10 mouse cellular contexts compared by ENCODE assay signal in the genomic region with DNA sequence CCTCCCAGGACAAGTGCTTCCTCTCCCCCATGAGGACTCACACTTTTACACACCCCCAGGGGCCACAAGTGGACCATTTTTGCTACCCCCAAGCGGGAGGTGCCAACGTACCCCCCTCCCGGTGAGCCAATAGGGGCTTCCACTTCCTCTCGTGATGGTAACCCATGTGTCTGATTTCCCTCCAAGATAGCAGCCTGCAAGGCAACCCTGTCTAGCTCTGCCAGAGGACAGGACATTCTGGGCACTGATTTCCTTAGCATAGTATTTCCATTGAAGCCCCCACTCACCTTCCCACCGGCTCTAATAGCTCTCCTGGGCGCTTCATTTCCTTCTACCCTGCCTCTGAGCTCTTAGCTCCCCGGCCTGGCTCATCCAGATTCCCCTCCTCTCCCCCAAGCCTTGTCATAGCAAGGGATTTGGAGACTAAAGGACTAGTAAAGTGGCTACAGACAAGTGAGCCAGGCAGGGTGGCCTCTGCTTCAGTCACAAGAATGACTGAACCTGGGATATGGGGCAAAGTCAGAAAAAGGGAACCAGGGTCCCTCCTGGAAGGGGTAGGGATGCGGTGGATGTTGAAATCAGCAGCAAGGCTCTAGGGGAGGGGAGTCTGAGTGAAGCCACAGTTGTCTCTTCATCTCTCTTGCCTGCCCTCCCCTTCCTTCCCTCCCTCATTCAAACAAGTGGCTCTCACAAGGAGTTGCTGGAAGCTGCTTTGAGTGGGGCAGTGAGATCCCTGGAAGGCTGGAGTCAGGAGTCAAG. TPM values are rescaled to one million over a fixed set of nuclear protein-coding genes. Genes with fewer than 3 reads are reported as not detected.
DNase-seq lines count a peak whose midpoint lies in the region; ATAC-seq and TF ChIP-seq lines count a peak whose summit lies in the region.
"Had no signal": no experiment of that assay in that cellular context is flagged by ENCODE, and none has a peak within 500 bp of the region (broad histone marks: within the 10 kb centered on the region; RNA-seq: fewer than 3 reads in every experiment).

No protein-coding gene starts in this region.

- H3K4me3 ChIP-seq in liver, embryonic 11.5 days (ENCODE audit: low read depth, low read length): peak overlapping the region; percentile 49
- peak overlapping the region; percentile 32 for H3K4me3 ChIP-seq in forebrain, postnatal 0 days (ENCODE audit: low read depth, low read length)
- H3K4me3 ChIP-seq in liver, embryonic 14.5 days (ENCODE audit: insufficient read depth in 1 of 2, low read depth in 2 of 2, low read length in 2 of 2): no peak overlapping the region
- H3K4me3 ChIP-seq in olfactory bulb, adult 2 months (ENCODE audit: insufficient read depth, low read depth, low read length): peak overlapping the region; percentile 36
- H3K4me3 ChIP-seq in thymus, adult 2 months (ENCODE audit: control insufficient read depth, insufficient read depth, low read length): no peak overlapping the region

- DNase-seq in liver, embryonic 11.5 days (ENCODE audit: low spot score): peak; percentile 51
- DNase-seq in liver: no peak
- no peak for DNase-seq in forebrain, postnatal 0 days
- no peak for DNase-seq in liver, embryonic 14.5 days (ENCODE audit: low read depth in 3 of 3, low spot score in 3 of 3)
- no peak for DNase-seq in urinary bladder, postnatal 25 days (ENCODE audit: low spot score)
- no peak for DNase-seq in thymus, adult 2 months
- DNase-seq in adrenal gland, postnatal 36 days: no peak
- DNase-seq: gastrocnemius, postnatal 25 days; layer of hippocampus, postnatal 36 days had no signal

- no peak overlapping the region for H3K27ac ChIP-seq in liver, embryonic 11.5 days (ENCODE audit: low read depth, low read length)
- H3K27ac ChIP-seq in forebrain, postnatal 0 days (ENCODE audit: low read depth, low read length): no peak overlapping the region
- no peak overlapping the region for H3K27ac ChIP-seq in liver, embryonic 14.5 days
- no peak overlapping the region for H3K27ac ChIP-seq in olfactory bulb, adult 2 months (ENCODE audit: insufficient read depth, low read depth, low read length)
- no peak overlapping the region for H3K27ac ChIP-seq in thymus, adult 2 months (ENCODE audit: control insufficient read depth, insufficient read depth, low read length)

- H3K4me1 ChIP-seq in liver, embryonic 11.5 days (replicated peaks; ENCODE audit: control insufficient read depth, insufficient read depth, low read length): peaks cover 67% of the 10 kb centered on the region
- peaks cover 20% of the 10 kb centered on the region for H3K4me1 ChIP-seq in forebrain, postnatal 0 days (ENCODE audit: insufficient read depth)
- H3K4me1 ChIP-seq in liver, embryonic 14.5 days (replicated peaks; ENCODE audit: control insufficient read depth in 2 of 2, insufficient read depth in 2 of 2, low read length in 1 of 2): peaks cover 25 to 33% of the 10 kb centered on the region in 2 experiments
- H3K4me1 ChIP-seq in olfactory bulb, adult 2 months (ENCODE audit: control insufficient read depth, insufficient read depth, low read length): peaks cover 89% of the 10 kb centered on the region
- H3K4me1 ChIP-seq in thymus, adult 2 months (replicated peaks; ENCODE audit: control insufficient read depth, insufficient read depth, low read length): no peaks in the 10 kb centered on the region

- no peak for TF ChIP-seq POLR2A in olfactory bulb, adult 2 months (IDR thresholded peaks at IDR 0.05; ENCODE audit: insufficient read depth, low read depth, low read length)
- no peak for TF ChIP-seq POLR2A in thymus, adult 2 months (IDR thresholded peaks at IDR 0.05; ENCODE audit: control insufficient read depth, extremely low read depth, insufficient read depth, low read length, poor library complexity)

- ATAC-seq in liver, embryonic 11.5 days (replicated peaks; ENCODE audit: low FRiP score): no peak
- ATAC-seq in forebrain, postnatal 0 days: no peak
- ATAC-seq in liver, embryonic 14.5 days (ENCODE audit: insufficient read depth): no peak

- H3K4me2 ChIP-seq in liver, embryonic 11.5 days: peak overlapping the region; percentile 73
- H3K4me2 ChIP-seq in forebrain, postnatal 0 days (ENCODE audit: low read depth): peak overlapping the region; percentile 58
- peak overlapping the region; percentile 63 for H3K4me2 ChIP-seq in liver, embryonic 14.5 days (ENCODE audit: low read depth)

- WGBS in liver, embryonic 11.5 days: 3% methylated on average over 8 of the region's 8 CpGs
- WGBS in forebrain, postnatal 0 days: 10% methylated on average over 8 of the region's 8 CpGs
- WGBS in liver, embryonic 14.5 days (ENCODE audit: insufficient replicate concordance): 3% methylated on average over 8 of the region's 8 CpGs
- WGBS in olfactory bulb, adult 2 months: 30% methylated on average over 8 of the region's 8 CpGs
- 8% methylated on average over 8 of the region's 8 CpGs for WGBS in thymus, adult 2 months

- TF ChIP-seq EP300 in liver, embryonic 14.5 days (IDR thresholded peaks at IDR 0.05; ENCODE audit: low read depth): no peak

- no peaks in the 10 kb centered on the region for H3K36me3 ChIP-seq in liver, embryonic 11.5 days (ENCODE audit: control insufficient read depth, insufficient read depth, low read length)
- H3K36me3 ChIP-seq in forebrain, postnatal 0 days (ENCODE audit: insufficient read depth): no peaks in the 10 kb centered on the region
- no peaks in the 10 kb centered on the region for H3K36me3 ChIP-seq in liver, embryonic 14.5 days (replicated peaks; ENCODE audit: control insufficient read depth, insufficient read depth, low read depth)
- no peaks in the 10 kb centered on the region for H3K36me3 ChIP-seq in thymus, adult 2 months (ENCODE audit: control insufficient read depth, insufficient read depth, low read length)

- H3K9me3 ChIP-seq in liver, embryonic 11.5 days (ENCODE audit: control insufficient read depth, low read length): no peaks in the 10 kb centered on the region
- no peaks in the 10 kb centered on the region for H3K9me3 ChIP-seq in forebrain, postnatal 0 days (ENCODE audit: low read length)
- no peaks in the 10 kb centered on the region for H3K9me3 ChIP-seq in liver, embryonic 14.5 days (ENCODE audit: control insufficient read depth, low read length)

- peaks cover 76% of the 10 kb centered on the region for H3K27me3 ChIP-seq in liver, embryonic 11.5 days (replicated peaks; ENCODE audit: control insufficient read depth, insufficient read depth, low read length)
- peaks cover 41% of the 10 kb centered on the region for H3K27me3 ChIP-seq in forebrain, postnatal 0 days (ENCODE audit: insufficient read depth, low read length)
- peaks cover 72% of the 10 kb centered on the region for H3K27me3 ChIP-seq in liver, embryonic 14.5 days (ENCODE audit: control insufficient read depth, insufficient read depth, low read length)
- peaks cover 27% of the 10 kb centered on the region; the same call in 1 of the 2 replicates for H3K27me3 ChIP-seq in thymus, adult 2 months (ENCODE audit: control insufficient read depth, insufficient read depth, low read length)

- no peak for TF ChIP-seq CTCF in forebrain, postnatal 0 days (IDR thresholded peaks at IDR 0.05; ENCODE audit: low read depth)
- TF ChIP-seq CTCF in liver, embryonic 14.5 days (IDR thresholded peaks at IDR 0.05; ENCODE audit: low read depth): no peak
- TF ChIP-seq CTCF in olfactory bulb, adult 2 months (IDR thresholded peaks at IDR 0.05; ENCODE audit: insufficient read depth, low read depth, low read length): no peak
- TF ChIP-seq CTCF in thymus, adult 2 months (IDR thresholded peaks at IDR 0.05; ENCODE audit: borderline replicate concordance, control insufficient read depth, extremely low read depth, insufficient read depth, low read length, poor library complexity): no peak

- H3K9ac ChIP-seq in liver, embryonic 11.5 days (ENCODE audit: low read depth, low read length): 0 out of 2 replicates have a peak overlapping the region, but pooled peaks have one; percentile 50
- no peak overlapping the region for H3K9ac ChIP-seq in forebrain, postnatal 0 days
- H3K9ac ChIP-seq in liver, embryonic 14.5 days (replicated peaks): no peak overlapping the region

RNA-seq across cellular contexts. Expression of a gene that starts 0.7 kb away (rescaled TPM):
- 0.56 and 0.65 TPM in 2 replicates for polyA plus RNA-seq in liver, embryonic 11.5 days (2014; fragmentation: Nextera tagmentation; extraction: Ambion mirVana)
- total RNA-seq in forebrain, postnatal 0 days (2014; rRNA removed): 21.2 and 21.4 TPM in 2 replicates
- 6.3 and 7.7 TPM in 2 replicates for polyA plus RNA-seq in forebrain, postnatal 0 days (2015; fragmentation: Nextera tagmentation; extraction: Ambion mirVana)
- polyA plus RNA-seq in liver, embryonic 14.5 days (2012; rRNA removed): 0.03 TPM in 2 replicates
- polyA plus RNA-seq in liver, embryonic 14.5 days (2014; fragmentation: Nextera tagmentation; extraction: Ambion mirVana): not detected in 2 replicates
- not detected in 2 replicates for polyA plus RNA-seq in olfactory bulb, adult 2 months (2012; ENCODE audit: insufficient read depth, insufficient read length, low replicate concordance, missing spikeins)
- 0.05 TPM in 2 replicates for polyA plus RNA-seq in thymus, adult 2 months (2012; rRNA removed)
- total RNA-seq in adrenal gland, postnatal 36 days (2021): 1 to 10 TPM; 3.1 to 4.8 TPM
- total RNA-seq: gastrocnemius, postnatal 25 days had no signal

RNA-seq across cellular contexts. Expression of a gene that starts 13.8 kb away (rescaled TPM):
- polyA plus RNA-seq in liver, embryonic 11.5 days (2014; fragmentation: Nextera tagmentation; extraction: Ambion mirVana): 64.0 and 69.1 TPM in 2 replicates
- 57.3 and 68.3 TPM in 2 replicates for total RNA-seq in forebrain, postnatal 0 days (2014; rRNA removed)
- polyA plus RNA-seq in forebrain, postnatal 0 days (2015; fragmentation: Nextera tagmentation; extraction: Ambion mirVana): 64.0 and 64.9 TPM in 2 replicates
- 34.3 and 38.2 TPM in 2 replicates for polyA plus RNA-seq in liver, embryonic 14.5 days (2012; rRNA removed)
- polyA plus RNA-seq in liver, embryonic 14.5 days (2014; fragmentation: Nextera tagmentation; extraction: Ambion mirVana): 22.8 and 31.1 TPM in 2 replicates
- not detected in 2 replicates for polyA plus RNA-seq in olfactory bulb, adult 2 months (2012; ENCODE audit: insufficient read depth, insufficient read length, low replicate concordance, missing spikeins)
- 102 and 128 TPM in 2 replicates for polyA plus RNA-seq in thymus, adult 2 months (2012; rRNA removed)
- total RNA-seq in adrenal gland, postnatal 36 days (2021): 10 to 100 TPM; 58.7 to 72.1 TPM

RNA-seq across cellular contexts. Expression of a gene that starts 29.6 kb away (rescaled TPM):
- 17.7 and 17.9 TPM in 2 replicates for polyA plus RNA-seq in liver, embryonic 11.5 days (2014; fragmentation: Nextera tagmentation; extraction: Ambion mirVana)
- total RNA-seq in forebrain, postnatal 0 days (2014; rRNA removed): 65.9 and 80.4 TPM in 2 replicates
- 55.5 and 56.8 TPM in 2 replicates for polyA plus RNA-seq in forebrain, postnatal 0 days (2015; fragmentation: Nextera tagmentation; extraction: Ambion mirVana)
- 5.0 and 5.2 TPM in 2 replicates for polyA plus RNA-seq in liver, embryonic 14.5 days (2012; rRNA removed)
- polyA plus RNA-seq in liver, embryonic 14.5 days (2014; fragmentation: Nextera tagmentation; extraction: Ambion mirVana): 2.8 and 3.6 TPM in 2 replicates
- not detected in 2 replicates for polyA plus RNA-seq in olfactory bulb, adult 2 months (2012; ENCODE audit: insufficient read depth, insufficient read length, low replicate concordance, missing spikeins)
- 38.7 and 43.7 TPM in 2 replicates for polyA plus RNA-seq in thymus, adult 2 months (2012; rRNA removed)
- total RNA-seq in adrenal gland, postnatal 36 days (2021): 10 to 100 TPM; 55.3 to 63.1 TPM

RNA-seq across cellular contexts. Expression of a gene that starts 29.8 kb away (rescaled TPM):
- 0.15 and 0.26 TPM in 2 replicates for polyA plus RNA-seq in liver, embryonic 11.5 days (2014; fragmentation: Nextera tagmentation; extraction: Ambion mirVana)
- 54.8 and 58.0 TPM in 2 replicates for total RNA-seq in forebrain, postnatal 0 days (2014; rRNA removed)
- polyA plus RNA-seq in forebrain, postnatal 0 days (2015; fragmentation: Nextera tagmentation; extraction: Ambion mirVana): 61.2 and 70.8 TPM in 2 replicates
- 0.13 and 0.18 TPM in 2 replicates for polyA plus RNA-seq in liver, embryonic 14.5 days (2012; rRNA removed)
- 0.09 TPM in 1 of 2 replicates, not detected in the other for polyA plus RNA-seq in liver, embryonic 14.5 days (2014; fragmentation: Nextera tagmentation; extraction: Ambion mirVana)
- not detected in 2 replicates for polyA plus RNA-seq in olfactory bulb, adult 2 months (2012; ENCODE audit: insufficient read depth, insufficient read length, low replicate concordance, missing spikeins)
- 3.0 and 3.5 TPM in 2 replicates for polyA plus RNA-seq in thymus, adult 2 months (2012; rRNA removed)
- 1 to 10 TPM; 2.6 to 4.1 TPM for total RNA-seq in adrenal gland, postnatal 36 days (2021)

RNA-seq across cellular contexts. Expression of a gene that starts 56.7 kb away (rescaled TPM):
- 42.5 and 45.6 TPM in 2 replicates for polyA plus RNA-seq in liver, embryonic 11.5 days (2014; fragmentation: Nextera tagmentation; extraction: Ambion mirVana)
- 28.4 and 43.7 TPM in 2 replicates for total RNA-seq in forebrain, postnatal 0 days (2014; rRNA removed)
- polyA plus RNA-seq in forebrain, postnatal 0 days (2015; fragmentation: Nextera tagmentation; extraction: Ambion mirVana): 18.7 and 22.9 TPM in 2 replicates
- polyA plus RNA-seq in liver, embryonic 14.5 days (2012; rRNA removed): 7.7 and 9.7 TPM in 2 replicates
- 5.3 and 6.8 TPM in 2 replicates for polyA plus RNA-seq in liver, embryonic 14.5 days (2014; fragmentation: Nextera tagmentation; extraction: Ambion mirVana)
- not detected in 2 replicates for polyA plus RNA-seq in olfactory bulb, adult 2 months (2012; ENCODE audit: insufficient read depth, insufficient read length, low replicate concordance, missing spikeins)
- 17.9 and 23.1 TPM in 2 replicates for polyA plus RNA-seq in thymus, adult 2 months (2012; rRNA removed)
- total RNA-seq in adrenal gland, postnatal 36 days (2021): 10 to 100 TPM; 59.8 to 67.4 TPM

Comparison
In these comparisons a context has a peak if more than half of its experiments do, and no peak if none do; other contexts are left out.
1. H3K4me3 ChIP-seq: peak in liver, embryonic 11.5 days (single experiment), forebrain, postnatal 0 days (single experiment) and olfactory bulb, adult 2 months (single experiment); none in liver, embryonic 14.5 days (0 of 2) and thymus, adult 2 months (single experiment).
2. RNA of a gene that starts 13.8 kb away (polyA plus RNA-seq): 102 to 128 TPM in thymus, adult 2 months, 64.0 to 69.1 TPM in liver, embryonic 11.5 days, 64.0 to 64.9 TPM in forebrain, postnatal 0 days and 22.8 to 38.2 TPM in liver, embryonic 14.5 days; not detected in olfactory bulb, adult 2 months; every median in the first group is over 10 times any median in the second.
3. Peak in every context shown above with its lines, with median percentiles within 50 percentile points of each other: H3K4me2 ChIP-seq.